Mouse (Mus musculus): ENCODE measurements around the gene Gm11237.
"Not testable (repeated sequence)": the region's sequence is repeated elsewhere in the genome, so short reads cannot be mapped to it uniquely, and the experiment has no call there.

Gm11237 gene

DNA sequence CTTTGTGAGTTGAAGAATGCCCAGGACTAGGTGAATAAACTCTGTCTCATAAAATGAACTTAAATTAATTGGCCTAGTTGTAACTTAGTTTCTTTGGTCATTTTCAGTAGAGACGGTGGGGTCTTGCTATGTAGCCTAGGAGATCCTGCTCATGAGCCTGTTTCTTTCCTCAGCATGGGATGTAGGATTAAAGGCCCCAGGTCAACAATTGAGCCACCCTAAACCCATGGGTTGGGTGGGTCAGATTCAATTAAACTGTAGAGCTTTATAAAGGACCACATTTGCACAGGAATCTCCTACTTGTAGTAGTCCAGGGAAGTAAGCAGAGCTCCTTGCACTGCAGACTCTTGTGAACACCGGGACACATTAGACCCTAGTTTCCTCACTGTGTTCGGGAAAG is at the start of gene Gm11237:
Gene Gm11237, plus strand, starts transcription at position 301 of the 400 bp plus-strand sequence.
- DNase-seq: not testable (repeated sequence)

GRCm38 (mm10) chr4:73599248-73599647 is 23.5 kb upstream of the Gm11237 start:
- DNase-seq: no peak

DNA sequence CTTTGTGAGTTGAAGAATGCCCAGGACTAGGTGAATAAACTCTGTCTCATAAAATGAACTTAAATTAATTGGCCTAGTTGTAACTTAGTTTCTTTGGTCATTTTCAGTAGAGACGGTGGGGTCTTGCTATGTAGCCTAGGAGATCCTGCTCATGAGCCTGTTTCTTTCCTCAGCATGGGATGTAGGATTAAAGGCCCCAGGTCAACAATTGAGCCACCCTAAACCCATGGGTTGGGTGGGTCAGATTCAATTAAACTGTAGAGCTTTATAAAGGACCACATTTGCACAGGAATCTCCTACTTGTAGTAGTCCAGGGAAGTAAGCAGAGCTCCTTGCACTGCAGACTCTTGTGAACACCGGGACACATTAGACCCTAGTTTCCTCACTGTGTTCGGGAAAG is 15.2 kb upstream of the Gm11237 start, which contains the start of gene Gm11238:
Gene Gm11238, plus strand, starts transcription at position 301 of the 400 bp plus-strand sequence.
- DNase-seq: not testable (repeated sequence)

DNA sequence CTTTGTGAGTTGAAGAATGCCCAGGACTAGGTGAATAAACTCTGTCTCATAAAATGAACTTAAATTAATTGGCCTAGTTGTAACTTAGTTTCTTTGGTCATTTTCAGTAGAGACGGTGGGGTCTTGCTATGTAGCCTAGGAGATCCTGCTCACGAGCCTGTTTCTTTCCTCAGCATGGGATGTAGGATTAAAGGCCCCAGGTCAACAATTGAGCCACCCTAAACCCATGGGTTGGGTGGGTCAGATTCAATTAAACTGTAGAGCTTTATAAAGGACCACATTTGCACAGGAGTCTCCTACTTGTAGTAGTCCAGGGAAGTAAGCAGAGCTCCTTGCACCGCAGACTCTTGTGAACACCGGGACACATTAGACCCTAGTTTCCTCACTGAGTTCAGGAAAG is 15.0 kb downstream of the Gm11237 start, which contains the start of gene Gm11236:
Gene Gm11236, plus strand, starts transcription at position 301 of the 400 bp plus-strand sequence.
- not testable (repeated sequence) for DNase-seq

DNA sequence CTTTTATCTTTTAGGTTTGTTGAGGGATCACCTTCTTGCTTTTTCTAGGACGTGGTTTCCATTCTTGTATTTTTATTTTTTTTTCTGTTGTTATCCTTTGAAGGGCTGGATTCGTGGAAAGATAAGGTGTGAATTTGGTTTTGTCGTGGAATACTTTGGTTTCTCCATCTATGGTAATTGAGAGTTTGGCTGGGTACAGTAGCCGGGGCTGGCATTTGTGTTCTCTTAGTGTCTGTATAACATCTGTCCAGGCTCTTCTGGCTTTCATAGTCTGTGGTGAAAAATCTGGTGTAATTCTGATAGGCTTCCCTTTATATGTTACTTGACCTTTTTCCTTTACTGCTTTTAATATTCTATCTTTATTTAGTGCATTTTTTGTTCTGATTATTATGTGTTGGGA is 39.1 kb downstream of the Gm11237 start:
- not testable (repeated sequence) for DNase-seq

- DNase-seq: not testable (repeated sequence)
These were observed 45.3 kb downstream of the Gm11237 start, which contains the start of gene Gm11239 for GRCm38 (mm10) chr4:73668054-73668453. Gm11239 (plus strand) TSS chr4:73668354.

All from lung, postnatal 10 days (tissue).